Mouse (Mus musculus) embryonic facial prominence, embryonic 13.5 days (tissue): Measurements from ENCODE around the gene Lemd1. TPM values are rescaled to one million over a fixed set of nuclear protein-coding genes. Genes with fewer than 3 reads are reported as not detected.

Experiments used
- ATAC-seq: fragments of 200-750 bp; cut with Nextera tagmentation; 2 replicates; pipeline ENCODE4 v1.8.0; 2017; ENCODE audit warnings: low read depth; ENCODE audit not compliant: insufficient number of reproducible peaks, insufficient read depth, low FRiP score, low TSS enrichment
- H3K27ac ChIP-seq: fragments of 300-500 bp; sonication (generic); 2 replicates; pipeline ENCODE4 v1.5.1; 2015; ENCODE audit warnings: moderate library complexity, mild to moderate bottlenecking, inconsistent platforms
- H3K27me3 ChIP-seq: fragments of 300-500 bp; sonication (generic); 2 replicates; pipeline ENCODE4 v1.6.1; 2015; ENCODE audit warnings: mild to moderate bottlenecking, inconsistent platforms
- H3K36me3 ChIP-seq: fragments of 300-500 bp; sonication (generic); 2 replicates; pipeline ENCODE4 v1.6.1; 2015; ENCODE audit warnings: mild to moderate bottlenecking, inconsistent platforms
- H3K4me1 ChIP-seq: fragments of 300-500 bp; sonication (generic); 2 replicates; pipeline ENCODE4 v1.6.1; 2015; ENCODE audit warnings: inconsistent platforms
- H3K4me2 ChIP-seq: fragments of 300-500 bp; sonication (generic); 2 replicates; pipeline ENCODE4 v1.6.1; 2015; ENCODE audit warnings: moderate library complexity, mild to moderate bottlenecking, inconsistent platforms
- H3K4me3 ChIP-seq: fragments of 300-500 bp; sonication (generic); 2 replicates; pipeline ENCODE4 v1.5.1; 2015; ENCODE audit warnings: mild to moderate bottlenecking, inconsistent platforms
- H3K9ac ChIP-seq: fragments of 300-500 bp; sonication (generic); 2 replicates; pipeline ENCODE4 v1.6.1; 2015; ENCODE audit warnings: mild to moderate bottlenecking, inconsistent platforms
- H3K9me3 ChIP-seq: fragments of 300-500 bp; sonication (generic); 2 replicates; pipeline ENCODE4 v1.6.1; 2016; ENCODE audit warnings: inconsistent platforms
- WGBS: fragments of 180-500 bp; shearing (Covaris S2); methylation state at CpG from one replicate; pipeline ENCODE4 v1.1.7; 2015; ENCODE audit warnings: mixed read lengths; 5-methylcytosine and 5-hydroxymethylcytosine counted together
- polyA plus RNA-seq: library from polyadenylated mRNA; unstranded; fragments of >200 nt; fragmentation: Nextera tagmentation; extraction: Ambion mirVana; gene quantifications from 2 replicates; pipeline ENCODE4 v1.2.1, GENCODE M21; 2015

Lemd1 gene
- polyA plus RNA-seq, 1 experiment from 2014 or later: 1.2 TPM

GRCm38 (mm10) chr1:132195100-132195499 lies 3.9 kb downstream of the Lemd1 start:
- Histone ChIP-seq H3K4me1 (peaks cover 54% of the 10 kb centered on the region), H3K4me3 (no peak overlapping the region), H3K4me2 (no peak overlapping the region), H3K27me3 (peaks cover 95% of the 10 kb centered on the region), H3K9ac (peak overlapping the region; percentile 2; the same call in 1 of the 2 replicates), H3K36me3 (no peaks in the 10 kb centered on the region), H3K27ac (no peak overlapping the region), H3K9me3 (no peaks in the 10 kb centered on the region)
- no peak for ATAC-seq
- WGBS: 42% methylated on average over 9 of the region's 9 CpGs

GRCm38 (mm10) chr1:132195681-132196080 lies 4.5 kb downstream of the Lemd1 start:
- Histone ChIP-seq H3K4me1 (peaks cover 54% of the 10 kb centered on the region), H3K27ac (no peak overlapping the region), H3K4me3 (no peak overlapping the region), H3K36me3 (no peaks in the 10 kb centered on the region), H3K9ac (no peak overlapping the region), H3K9me3 (no peaks in the 10 kb centered on the region), H3K4me2 (no peak overlapping the region), H3K27me3 (peaks cover 95% of the 10 kb centered on the region)
- no peak for ATAC-seq
- WGBS: 40% methylated on average over 5 of the region's 5 CpGs

GRCm38 (mm10) chr1:132196337-132196736 lies 5.1 kb downstream of the Lemd1 start:
- Histone ChIP-seq H3K27me3 (peaks cover 90% of the 10 kb centered on the region), H3K9ac (no peak overlapping the region), H3K4me3 (no peak overlapping the region), H3K36me3 (no peaks in the 10 kb centered on the region), H3K9me3 (no peaks in the 10 kb centered on the region), H3K27ac (no peak overlapping the region), H3K4me2 (no peak overlapping the region), H3K4me1 (peaks cover 49% of the 10 kb centered on the region)
- no peak for ATAC-seq
- 18% methylated on average over 7 of the region's 7 CpGs for WGBS

DNA sequence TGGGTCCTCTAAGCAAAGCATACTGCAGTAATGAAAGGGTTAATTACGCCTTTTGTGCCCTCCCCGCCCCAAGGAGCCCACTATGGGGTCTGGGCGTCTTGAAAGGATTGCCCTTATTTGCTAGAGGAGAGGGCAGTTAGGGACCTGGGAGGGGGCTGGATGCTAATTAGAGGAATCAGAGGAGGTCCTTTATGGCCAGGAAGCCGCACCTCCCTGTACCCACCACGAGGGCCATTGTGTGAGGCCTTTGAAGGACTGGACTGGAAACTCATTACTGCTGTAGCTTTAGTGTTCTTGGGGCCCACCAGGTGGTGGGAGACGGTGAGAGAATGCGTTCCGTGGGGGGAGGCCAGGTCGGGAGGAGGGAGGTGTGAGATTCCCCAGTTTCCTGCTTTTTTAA lies 6.4 kb downstream of the Lemd1 start:
- Histone ChIP-seq H3K4me3 (no peak overlapping the region), H3K9me3 (no peaks in the 10 kb centered on the region), H3K36me3 (no peaks in the 10 kb centered on the region), H3K4me2 (no peak overlapping the region), H3K27me3 (peaks cover 86% of the 10 kb centered on the region), H3K9ac (no peak overlapping the region), H3K4me1 (peaks cover 39% of the 10 kb centered on the region), H3K27ac (no peak overlapping the region)
- ATAC-seq: no peak
- WGBS: 16% methylated on average over 9 of the region's 9 CpGs

GRCm38 (mm10) chr1:132198401-132199071 lies 7.3 kb downstream of the Lemd1 start:
- peaks cover 35% of the 10 kb centered on the region for H3K4me1 ChIP-seq
- H3K9ac ChIP-seq: no peak overlapping the region
- H3K27me3 ChIP-seq: peaks cover 77% of the 10 kb centered on the region
- no peak overlapping the region for H3K27ac ChIP-seq
- H3K36me3 ChIP-seq: no peaks in the 10 kb centered on the region
- WGBS: 81% methylated on average over 16 of the region's 16 CpGs
- ATAC-seq: no peak
- no peaks in the 10 kb centered on the region for H3K9me3 ChIP-seq
- no peak overlapping the region for H3K4me3 ChIP-seq
- H3K4me2 ChIP-seq: no peak overlapping the region

- H3K27ac ChIP-seq: no peak overlapping the region
- H3K4me3 ChIP-seq: no peak overlapping the region
- no peak for ATAC-seq
- H3K4me1 ChIP-seq: peaks cover 31% of the 10 kb centered on the region
- H3K9me3 ChIP-seq: no peaks in the 10 kb centered on the region
- peaks cover 70% of the 10 kb centered on the region for H3K27me3 ChIP-seq
- WGBS: 68% methylated on average over 6 of the region's 6 CpGs
- no peak overlapping the region; the same call in 1 of the 2 replicates for H3K4me2 ChIP-seq
- no peak overlapping the region for H3K9ac ChIP-seq
- no peaks in the 10 kb centered on the region for H3K36me3 ChIP-seq
Measured at GRCm38 (mm10) chr1:132199244-132199643, 8.0 kb downstream of the Lemd1 start.

GRCm38 (mm10) chr1:132199934-132200333 lies 8.7 kb downstream of the Lemd1 start:
- Histone ChIP-seq H3K9ac (peak overlapping the region; percentile 62; the same call in 1 of the 2 replicates), H3K4me2 (peak overlapping the region; percentile 54), H3K27me3 (peaks cover 63% of the 10 kb centered on the region), H3K4me3 (peak overlapping the region; percentile 36), H3K36me3 (no peaks in the 10 kb centered on the region), H3K9me3 (no peaks in the 10 kb centered on the region), H3K4me1 (peaks cover 31% of the 10 kb centered on the region), H3K27ac (peak overlapping the region; percentile 51)
- no peak for ATAC-seq
- 9% methylated on average over 12 of the region's 12 CpGs for WGBS

- Histone ChIP-seq H3K9ac (peak overlapping the region; percentile 62), H3K27me3 (peaks cover 54% of the 10 kb centered on the region), H3K4me1 (peaks cover 32% of the 10 kb centered on the region), H3K4me2 (peak overlapping the region; percentile 54), H3K9me3 (no peaks in the 10 kb centered on the region), H3K4me3 (peak overlapping the region; percentile 36), H3K36me3 (no peaks in the 10 kb centered on the region), H3K27ac (peak overlapping the region; percentile 60)
- 9% methylated on average over 11 of the region's 11 CpGs for WGBS
- peak; percentile 88 for ATAC-seq
Measured at GRCm38 (mm10) chr1:132200562-132201510, 9.6 kb downstream of the Lemd1 start.

DNA sequence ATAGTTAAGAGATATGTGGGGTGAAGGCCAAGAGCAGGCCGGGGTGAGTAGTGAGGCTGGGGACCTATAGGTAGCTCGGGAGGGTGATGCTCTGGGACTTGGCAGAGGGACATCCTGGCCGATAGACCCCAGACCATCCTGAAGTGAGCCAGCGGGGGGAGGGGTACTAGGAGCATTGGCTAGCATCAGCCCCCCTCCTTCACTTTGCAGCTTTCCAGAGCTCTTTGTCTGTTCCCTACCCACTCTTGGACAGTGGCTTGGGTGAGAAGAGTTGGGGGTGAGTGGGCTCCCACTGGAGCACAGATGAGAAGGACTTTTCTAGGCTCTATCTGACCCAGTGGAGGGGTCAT lies 10.3 kb downstream of the Lemd1 start:
- H3K4me1 ChIP-seq: peaks cover 32% of the 10 kb centered on the region
- peak overlapping the region; percentile 54 for H3K4me2 ChIP-seq
- H3K9ac ChIP-seq: peak overlapping the region; percentile 62
- peak overlapping the region; percentile 36 for H3K4me3 ChIP-seq
- H3K27ac ChIP-seq: peak overlapping the region; percentile 60
- no peaks in the 10 kb centered on the region for H3K9me3 ChIP-seq
- no peak for ATAC-seq
- no peaks in the 10 kb centered on the region for H3K36me3 ChIP-seq
- 30% methylated on average over 4 of the region's 4 CpGs for WGBS
- peaks cover 53% of the 10 kb centered on the region for H3K27me3 ChIP-seq

DNA sequence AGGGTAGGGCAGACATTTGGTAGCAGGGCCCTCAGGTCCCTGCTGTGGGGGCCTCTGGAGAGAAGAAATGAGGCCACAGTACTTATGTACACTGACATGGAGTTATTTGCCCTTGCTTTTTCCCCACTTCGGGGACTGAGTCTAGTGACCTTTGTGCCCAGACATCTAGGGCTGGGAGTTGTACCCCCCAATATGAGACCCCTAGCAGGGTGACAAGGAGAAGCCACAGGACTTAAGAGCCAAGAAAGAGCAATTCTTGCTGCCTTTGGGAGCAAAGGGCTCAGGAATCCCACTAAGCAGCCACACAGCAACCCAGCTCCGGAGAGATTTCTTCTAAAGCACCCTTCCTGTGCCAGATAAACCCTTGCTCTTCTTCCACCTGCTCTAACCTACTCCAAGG lies 10.7 kb downstream of the Lemd1 start:
- peaks cover 28% of the 10 kb centered on the region for H3K4me1 ChIP-seq
- no peak for ATAC-seq
- H3K9me3 ChIP-seq: no peaks in the 10 kb centered on the region
- H3K27me3 ChIP-seq: peaks cover 48% of the 10 kb centered on the region
- H3K36me3 ChIP-seq: no peaks in the 10 kb centered on the region
- peak overlapping the region; percentile 62 for H3K9ac ChIP-seq
- WGBS: 66% methylated on average over 2 of the region's 2 CpGs
- H3K27ac ChIP-seq: peak overlapping the region; percentile 60; the same call in 1 of the 2 replicates
- peak overlapping the region; percentile 54 for H3K4me2 ChIP-seq
- peak overlapping the region; percentile 36; the same call in 1 of the 2 replicates for H3K4me3 ChIP-seq

DNA sequence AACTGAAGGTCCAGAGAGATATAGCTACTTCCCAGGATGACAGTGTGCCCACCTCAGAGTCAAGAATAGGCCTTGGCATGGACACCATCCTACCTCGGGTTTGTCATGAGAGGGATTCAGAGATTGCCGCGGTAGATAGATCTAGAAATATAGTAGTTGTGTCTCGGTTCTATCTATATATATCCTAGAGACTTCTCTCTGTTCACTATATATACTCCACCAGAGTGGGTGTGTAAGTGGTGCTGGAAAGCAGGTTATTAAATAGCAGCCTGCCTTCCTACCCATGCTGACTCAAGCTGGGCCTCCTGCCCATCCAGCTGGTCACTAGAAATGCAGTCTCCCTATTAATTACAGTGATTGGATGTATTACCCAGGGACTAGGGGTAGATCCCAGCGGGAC lies 11.5 kb downstream of the Lemd1 start:
- no peaks in the 10 kb centered on the region for H3K36me3 ChIP-seq
- H3K27me3 ChIP-seq: peaks cover 40% of the 10 kb centered on the region
- H3K4me2 ChIP-seq: no peak overlapping the region
- H3K9ac ChIP-seq: no peak overlapping the region
- no peak for ATAC-seq
- WGBS: 90% methylated on average over 5 of the region's 5 CpGs
- peaks cover 30% of the 10 kb centered on the region for H3K4me1 ChIP-seq
- no peak overlapping the region for H3K4me3 ChIP-seq
- no peaks in the 10 kb centered on the region for H3K9me3 ChIP-seq
- H3K27ac ChIP-seq: no peak overlapping the region
